Mouse (Mus musculus) hindbrain, embryonic 13.5 days (tissue): ENCODE measurements at regions not wholly inside any gene's neighbourhood (a gene's known extent, or its start where the extent isn't known, plus 50 kb on each side); places are given as distances from the start of the nearest gene placed in this dataset.

Experiments used
- ATAC-seq: fragments of 200-750 bp; cut with Nextera tagmentation; 2 replicates; pipeline ENCODE4 v1.8.0; 2017; ENCODE audit warnings: moderate TSS enrichment; ENCODE audit not compliant: low FRiP score
- H3K27ac ChIP-seq: fragments of 300-500 bp; sonication (generic); 2 replicates; pipeline ENCODE4 v1.5.1; 2015; ENCODE audit warnings: inconsistent platforms, mild to moderate bottlenecking, moderate library complexity
- H3K27me3 ChIP-seq: fragments of 300-500 bp; sonication (generic); 2 replicates; pipeline ENCODE4 v1.6.1; 2015; ENCODE audit warnings: mild to moderate bottlenecking, inconsistent platforms
- H3K36me3 ChIP-seq: fragments of 300-500 bp; sonication (generic); 2 replicates; pipeline ENCODE4 v1.6.1; 2015; ENCODE audit warnings: mild to moderate bottlenecking, inconsistent platforms
- H3K4me1 ChIP-seq: fragments of 300-500 bp; sonication (generic); replicated peaks from 2 replicates; pipeline ENCODE4 v1.6.1; 2015; ENCODE audit warnings: inconsistent platforms
- H3K4me2 ChIP-seq: fragments of 300-500 bp; sonication (generic); 2 replicates; pipeline ENCODE4 v1.6.1; 2015; ENCODE audit warnings: inconsistent platforms, mild to moderate bottlenecking, moderate library complexity
- H3K4me3 ChIP-seq: fragments of 300-500 bp; sonication (generic); 2 replicates; pipeline ENCODE4 v1.5.1; 2015; ENCODE audit warnings: mild to moderate bottlenecking, inconsistent platforms
- H3K9ac ChIP-seq: fragments of 300-500 bp; sonication (generic); 2 replicates; pipeline ENCODE4 v1.6.1; 2015; ENCODE audit warnings: mild to moderate bottlenecking, inconsistent platforms
- H3K9me3 ChIP-seq: fragments of 300-500 bp; sonication (generic); 2 replicates; pipeline ENCODE4 v1.6.1; 2016; ENCODE audit warnings: inconsistent platforms
- WGBS: fragments of 180-500 bp; shearing (Covaris S2); methylation state at CpG from one replicate; pipeline ENCODE4 v1.1.7; 2015; 5-methylcytosine and 5-hydroxymethylcytosine counted together

DNA sequence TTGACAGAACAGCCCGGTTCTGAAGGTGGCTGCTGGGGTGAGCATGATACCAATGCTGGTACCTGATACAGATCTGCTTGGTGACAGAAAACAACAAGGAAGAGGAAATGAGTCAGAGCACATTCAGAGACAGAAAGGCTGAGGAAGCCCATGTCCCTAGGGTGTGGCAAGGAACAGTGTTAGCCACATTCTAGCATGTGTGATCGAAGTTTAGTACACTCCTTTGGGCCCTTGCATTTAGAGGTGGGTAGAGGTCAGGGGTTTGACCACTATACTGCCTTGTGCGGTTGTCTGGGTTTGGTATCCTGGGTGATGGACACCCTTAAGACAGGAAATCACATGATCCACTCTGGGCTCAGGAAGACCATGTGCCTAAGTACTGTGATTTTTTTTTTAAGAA is 695.9 kb downstream of the Gm9195 start:
- no peaks in the 10 kb centered on the region for H3K36me3 ChIP-seq
- 82% methylated on average over 3 of the region's 3 CpGs for WGBS
- no peak overlapping the region for H3K9ac ChIP-seq
- H3K9me3 ChIP-seq: no peaks in the 10 kb centered on the region
- H3K27ac ChIP-seq: no peak overlapping the region
- H3K4me3 ChIP-seq: no peak overlapping the region
- no peak for ATAC-seq
- H3K4me2 ChIP-seq: no peak overlapping the region
- no peaks in the 10 kb centered on the region for H3K27me3 ChIP-seq
- peaks cover 6% of the 10 kb centered on the region; the same call in 1 of the 2 replicates for H3K4me1 ChIP-seq

DNA sequence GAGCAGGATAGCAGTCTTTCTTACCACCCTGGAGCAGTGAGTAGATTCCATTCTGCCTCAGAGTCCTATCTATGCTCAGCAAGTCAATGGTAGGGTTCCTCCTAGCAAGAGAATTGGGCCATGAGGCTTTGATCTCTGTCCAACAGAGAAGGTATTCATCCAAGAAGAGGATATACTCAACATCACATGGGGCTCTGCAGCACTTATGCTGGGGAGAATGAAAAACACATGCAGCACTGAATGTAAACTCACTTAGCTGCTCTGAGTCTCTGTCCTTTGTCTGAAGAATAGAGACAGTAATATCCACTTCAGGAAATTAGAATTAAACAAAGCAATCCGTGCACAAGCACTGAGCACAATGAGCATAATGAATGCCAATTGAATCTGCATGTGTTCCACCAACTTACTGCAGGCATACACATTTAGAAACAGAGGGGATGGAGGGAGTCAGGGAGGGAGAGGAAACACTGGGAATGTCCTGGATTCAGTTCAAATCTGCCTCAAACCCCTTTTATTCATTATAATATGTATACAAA is 714.6 kb downstream of the Gm9195 start:
- Histone ChIP-seq H3K27me3 (no peaks in the 10 kb centered on the region), H3K9ac (no peak overlapping the region), H3K9me3 (no peaks in the 10 kb centered on the region), H3K4me2 (no peak overlapping the region), H3K27ac (no peak overlapping the region), H3K4me1 (0 out of 2 replicates have a peak, but pooled peaks cover 4% of the 10 kb centered on the region), H3K4me3 (no peak overlapping the region), H3K36me3 (no peaks in the 10 kb centered on the region)
- no peak for ATAC-seq
- 65% methylated on average over 1 of the region's 1 CpGs for WGBS

DNA sequence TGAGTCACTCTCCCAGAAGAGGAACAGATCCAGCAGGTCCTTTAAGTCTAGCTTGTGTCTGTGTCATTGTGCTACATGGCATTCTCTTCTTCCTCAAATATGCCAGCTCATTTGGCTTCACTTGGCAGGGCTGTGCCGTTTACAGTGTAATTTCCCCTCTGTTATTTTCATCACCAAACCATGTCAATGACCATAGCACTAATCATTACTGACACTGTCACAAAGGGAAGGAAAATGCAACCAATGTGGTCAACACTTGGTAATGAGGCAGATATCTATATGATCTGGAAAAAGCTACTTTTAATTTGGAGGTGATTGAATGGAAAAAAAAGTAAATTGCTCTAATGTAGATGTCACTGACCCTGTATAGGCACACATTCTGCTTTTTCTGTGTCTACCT is 724.8 kb downstream of the Gm9195 start:
- no peak overlapping the region for H3K4me3 ChIP-seq
- 87% methylated on average over 1 of the region's 1 CpGs for WGBS
- no peak for ATAC-seq
- H3K9me3 ChIP-seq: no peaks in the 10 kb centered on the region
- H3K4me2 ChIP-seq: no peak overlapping the region
- H3K9ac ChIP-seq: no peak overlapping the region
- H3K27ac ChIP-seq: no peak overlapping the region
- H3K27me3 ChIP-seq: no peaks in the 10 kb centered on the region
- no peaks in the 10 kb centered on the region for H3K4me1 ChIP-seq
- H3K36me3 ChIP-seq: no peaks in the 10 kb centered on the region

DNA sequence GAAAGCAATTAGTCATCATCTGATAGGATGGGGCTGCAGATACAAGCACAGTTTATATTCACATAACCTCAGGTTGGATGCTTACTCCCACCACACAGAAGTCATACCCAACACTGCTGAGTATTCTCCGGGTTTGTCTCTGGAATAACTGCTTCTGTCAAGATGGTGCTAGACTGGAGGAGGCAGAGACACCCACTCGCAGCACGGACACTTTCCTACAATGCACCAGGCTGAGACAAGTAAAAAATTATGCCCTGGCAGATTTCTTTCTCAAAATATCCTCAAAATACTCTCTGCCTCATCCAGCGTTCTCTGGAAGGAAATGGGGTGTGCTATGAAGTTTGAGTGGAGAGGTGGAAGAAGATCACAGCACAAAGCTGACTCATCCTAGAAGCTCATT is 763.1 kb downstream of the Gm9195 start:
- H3K4me2 ChIP-seq: no peak overlapping the region
- no peaks in the 10 kb centered on the region for H3K27me3 ChIP-seq
- ATAC-seq: no peak
- no peak overlapping the region for H3K27ac ChIP-seq
- 92% methylated on average over 4 of the region's 4 CpGs for WGBS
- H3K9me3 ChIP-seq: no peaks in the 10 kb centered on the region
- no peaks in the 10 kb centered on the region for H3K4me1 ChIP-seq
- H3K9ac ChIP-seq: no peak overlapping the region
- H3K4me3 ChIP-seq: no peak overlapping the region
- no peaks in the 10 kb centered on the region for H3K36me3 ChIP-seq

DNA sequence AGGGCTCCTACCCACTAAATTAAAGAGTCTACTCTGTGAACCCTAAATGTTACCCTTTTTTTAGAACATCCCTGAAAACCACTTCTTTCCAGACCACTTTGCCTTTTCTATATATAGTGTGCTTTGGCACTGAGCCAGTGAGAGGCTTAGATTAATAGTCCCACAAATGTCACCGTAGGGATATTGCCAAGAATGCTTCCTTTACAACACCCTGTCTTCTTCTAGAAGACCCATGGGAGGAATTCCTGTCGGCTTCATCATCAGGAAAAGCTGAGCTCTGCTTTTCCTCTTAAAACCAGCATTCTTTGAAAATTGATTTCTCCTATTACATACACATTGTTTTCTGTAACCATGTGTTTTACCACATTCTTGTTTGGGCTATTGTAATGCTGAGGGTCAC is 768.1 kb downstream of the Gm9195 start:
- Histone ChIP-seq H3K9ac (no peak overlapping the region), H3K4me2 (no peak overlapping the region), H3K36me3 (no peaks in the 10 kb centered on the region), H3K4me1 (no peaks in the 10 kb centered on the region), H3K27ac (no peak overlapping the region), H3K27me3 (no peaks in the 10 kb centered on the region), H3K9me3 (no peaks in the 10 kb centered on the region), H3K4me3 (no peak overlapping the region)
- ATAC-seq: no peak
- 65% methylated on average over 2 of the region's 2 CpGs for WGBS

DNA sequence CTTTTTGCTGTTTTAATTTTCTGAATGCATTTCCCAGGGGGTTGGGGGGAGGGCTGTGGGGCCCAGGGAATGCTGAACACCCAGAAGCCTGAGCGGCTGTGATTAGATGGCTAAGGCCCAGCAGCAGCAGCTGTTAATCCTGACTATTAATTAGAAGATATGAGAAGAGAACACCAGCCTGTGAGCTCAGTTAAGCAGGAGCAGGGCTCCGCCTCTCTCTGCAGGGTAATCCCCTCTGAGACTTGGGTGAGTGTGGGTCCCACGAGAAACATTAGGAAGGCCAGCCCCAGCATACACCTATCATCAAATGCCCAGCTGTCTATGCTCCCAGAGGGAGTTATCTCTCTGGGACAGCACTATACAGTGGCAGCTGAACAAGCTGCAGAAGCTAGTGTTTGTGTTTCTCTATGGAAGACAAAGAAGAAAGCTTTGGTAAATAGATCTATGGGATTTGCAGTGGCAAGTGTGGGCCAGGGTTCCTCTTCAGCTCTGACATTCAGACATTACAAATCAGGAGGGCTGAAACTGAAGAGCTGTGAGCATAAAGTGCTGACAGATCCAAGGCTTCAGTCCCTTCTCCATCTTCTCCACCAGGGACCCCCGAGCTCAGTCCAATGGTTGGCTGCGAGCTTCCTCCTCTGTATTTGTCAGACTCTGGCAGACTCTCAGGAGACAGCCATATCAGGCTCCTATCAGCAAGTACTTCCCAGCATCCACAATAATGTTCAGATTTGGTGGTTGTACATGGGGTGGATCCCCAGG is 781.9 kb downstream of the Gm9195 start:
- Histone ChIP-seq H3K27me3 (no peaks in the 10 kb centered on the region), H3K27ac (no peak overlapping the region), H3K9ac (no peak overlapping the region), H3K9me3 (no peaks in the 10 kb centered on the region; the same call in 1 of the 2 replicates), H3K36me3 (no peaks in the 10 kb centered on the region), H3K4me1 (no peaks in the 10 kb centered on the region), H3K4me3 (no peak overlapping the region), H3K4me2 (no peak overlapping the region)
- ATAC-seq: peak; percentile 49; the same call in 1 of the 2 replicates
- WGBS: 57% methylated on average over 5 of the region's 5 CpGs

DNA sequence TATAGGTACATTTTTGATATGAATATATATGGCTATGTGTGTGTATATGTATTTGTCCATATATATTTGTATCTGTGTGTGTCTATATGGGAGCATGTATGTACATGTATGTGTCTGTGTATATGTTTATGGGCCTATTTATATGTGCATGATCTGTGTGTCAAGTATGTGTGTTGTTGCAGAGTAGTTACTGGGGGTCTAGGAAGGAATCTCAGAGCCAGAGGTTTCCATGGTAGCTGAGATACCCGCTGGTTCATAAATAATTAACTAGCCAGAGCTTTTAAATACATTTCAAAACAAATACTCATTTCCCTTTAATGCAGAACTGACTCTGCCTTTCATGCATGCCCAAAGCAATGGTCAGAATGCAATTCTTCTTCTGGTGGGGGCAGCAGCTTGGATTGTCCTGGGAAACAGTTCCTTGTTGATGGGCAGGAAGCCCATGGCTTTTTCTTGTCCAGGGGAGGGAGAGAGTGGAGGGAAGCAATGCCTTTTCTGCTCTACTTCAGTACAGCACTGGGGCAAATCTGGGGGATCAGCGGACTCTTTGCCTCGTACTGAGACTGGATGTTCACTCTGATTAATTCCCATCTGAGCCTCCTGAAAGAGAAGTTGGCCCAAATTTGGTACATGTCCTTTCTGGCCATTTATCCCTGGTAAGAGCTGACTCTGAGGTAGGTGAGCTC is 798.7 kb downstream of the Gm9195 start:
- ATAC-seq: no peak; the same call in 1 of the 2 replicates
- Histone ChIP-seq H3K27ac (no peak overlapping the region), H3K27me3 (no peaks in the 10 kb centered on the region), H3K9ac (no peak overlapping the region), H3K4me3 (no peak overlapping the region), H3K4me2 (no peak overlapping the region), H3K4me1 (peaks cover 9% of the 10 kb centered on the region), H3K36me3 (no peaks in the 10 kb centered on the region), H3K9me3 (no peaks in the 10 kb centered on the region)
- 43% methylated on average over 3 of the region's 3 CpGs for WGBS

DNA sequence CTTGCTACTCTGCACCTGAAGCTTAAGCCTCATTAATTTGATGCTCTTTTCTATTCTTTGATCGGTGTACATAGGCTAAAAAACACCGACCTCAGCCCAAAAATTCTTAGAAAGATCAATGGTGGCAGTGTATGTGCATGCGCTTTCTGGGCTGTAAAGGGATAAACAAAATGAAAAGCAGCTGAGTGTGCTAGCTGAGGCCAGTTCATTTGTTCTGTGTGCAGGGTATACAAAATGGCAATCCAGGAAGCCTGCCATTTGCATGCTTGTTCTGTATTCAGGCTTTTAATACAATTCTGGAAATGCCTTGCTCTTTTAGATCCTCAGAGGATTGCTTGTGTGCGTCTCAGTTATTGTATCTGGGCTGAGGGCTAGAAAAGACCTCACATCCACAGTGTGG is 817.1 kb downstream of the Gm9195 start:
- Histone ChIP-seq H3K4me1 (peaks cover 6% of the 10 kb centered on the region; the same call in 1 of the 2 replicates), H3K36me3 (no peaks in the 10 kb centered on the region), H3K4me2 (no peak overlapping the region), H3K27ac (peak overlapping the region; percentile 31; the same call in 1 of the 2 replicates), H3K4me3 (no peak overlapping the region), H3K27me3 (no peaks in the 10 kb centered on the region), H3K9ac (no peak overlapping the region), H3K9me3 (no peaks in the 10 kb centered on the region)
- WGBS: 78% methylated on average over 4 of the region's 4 CpGs
- ATAC-seq: no peak

DNA sequence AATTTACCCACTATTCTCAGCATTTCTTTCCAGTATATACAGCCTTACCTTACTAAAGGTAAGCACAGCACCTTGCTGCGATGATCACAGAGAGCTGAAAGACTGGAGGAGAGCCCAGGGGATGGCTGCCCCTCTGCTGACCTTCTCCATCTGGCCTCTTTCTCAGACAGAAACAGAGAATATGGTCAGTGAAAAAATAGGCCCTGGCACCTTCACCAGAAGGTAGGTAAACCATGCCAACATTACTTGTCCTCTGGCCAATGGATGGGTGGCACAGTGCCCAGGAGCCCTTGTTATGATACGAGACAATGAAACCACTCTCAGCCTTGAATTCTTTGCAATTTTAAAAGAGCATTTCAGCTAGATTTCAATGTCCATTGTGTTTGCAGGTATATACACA is 817.8 kb downstream of the Gm9195 start:
- Histone ChIP-seq H3K9me3 (no peaks in the 10 kb centered on the region), H3K27ac (no peak overlapping the region), H3K4me2 (no peak overlapping the region), H3K9ac (no peak overlapping the region), H3K27me3 (no peaks in the 10 kb centered on the region), H3K36me3 (no peaks in the 10 kb centered on the region), H3K4me1 (peaks cover 6% of the 10 kb centered on the region; the same call in 1 of the 2 replicates), H3K4me3 (no peak overlapping the region)
- WGBS: 86% methylated on average over 2 of the region's 2 CpGs
- ATAC-seq: no peak

DNA sequence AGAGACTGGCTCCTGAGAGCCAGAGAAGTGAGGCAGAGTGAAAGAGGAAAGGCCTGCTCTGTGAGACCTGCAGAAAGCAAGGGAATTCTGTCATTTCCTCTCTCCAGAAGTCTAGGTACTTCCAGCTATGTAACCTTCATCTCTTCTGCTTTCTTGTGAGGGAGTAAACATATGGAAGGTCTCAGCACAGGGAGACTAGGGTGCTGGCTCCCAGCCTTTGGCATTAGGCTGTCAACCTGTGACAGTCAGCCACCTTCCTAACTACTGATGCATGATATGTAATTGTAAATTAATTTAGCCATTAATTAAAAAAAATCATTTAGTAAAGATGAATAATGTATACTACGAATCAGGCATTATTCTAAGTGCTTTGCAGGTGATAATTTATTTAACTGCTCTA is 819.2 kb downstream of the Gm9195 start:
- no peak overlapping the region for H3K27ac ChIP-seq
- no peak for ATAC-seq

DNA sequence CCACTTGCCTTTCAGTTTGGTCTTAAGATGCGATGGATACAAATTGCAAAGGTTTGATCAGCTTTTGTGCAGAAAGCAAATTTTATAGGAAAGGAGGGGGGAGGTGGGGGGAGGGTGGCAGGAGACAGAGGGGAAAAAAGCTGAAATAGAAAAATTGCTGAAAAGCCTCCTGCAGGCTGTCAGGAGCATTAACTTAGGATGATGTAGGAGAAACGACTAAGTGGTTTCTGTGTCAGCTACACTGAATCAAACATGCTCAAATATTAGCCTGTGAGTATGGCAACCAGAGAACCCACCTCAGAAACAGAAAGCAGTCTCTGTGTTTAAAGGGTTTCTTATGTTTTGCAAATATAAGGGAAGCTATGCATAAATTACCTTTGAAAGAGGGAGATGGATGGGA is 819.6 kb downstream of the Gm9195 start:
- no peaks in the 10 kb centered on the region for H3K9me3 ChIP-seq
- no peaks in the 10 kb centered on the region for H3K27me3 ChIP-seq
- WGBS: 61% methylated on average over 2 of the region's 2 CpGs
- H3K4me2 ChIP-seq: no peak overlapping the region
- ATAC-seq: no peak
- H3K4me3 ChIP-seq: no peak overlapping the region
- no peak overlapping the region for H3K27ac ChIP-seq
- peaks cover 6% of the 10 kb centered on the region; the same call in 1 of the 2 replicates for H3K4me1 ChIP-seq
- no peak overlapping the region for H3K9ac ChIP-seq
- no peaks in the 10 kb centered on the region for H3K36me3 ChIP-seq

More for the DNA sequence above, 819.2 kb downstream of the Gm9195 start:
- no peaks in the 10 kb centered on the region for H3K36me3 ChIP-seq
- H3K9ac ChIP-seq: no peak overlapping the region
- H3K27me3 ChIP-seq: no peaks in the 10 kb centered on the region
- H3K4me2 ChIP-seq: no peak overlapping the region
- no peaks in the 10 kb centered on the region for H3K9me3 ChIP-seq
- no peak overlapping the region for H3K4me3 ChIP-seq
- 71% methylated on average over 1 of the region's 1 CpGs for WGBS
- peaks cover 6% of the 10 kb centered on the region; the same call in 1 of the 2 replicates for H3K4me1 ChIP-seq

DNA sequence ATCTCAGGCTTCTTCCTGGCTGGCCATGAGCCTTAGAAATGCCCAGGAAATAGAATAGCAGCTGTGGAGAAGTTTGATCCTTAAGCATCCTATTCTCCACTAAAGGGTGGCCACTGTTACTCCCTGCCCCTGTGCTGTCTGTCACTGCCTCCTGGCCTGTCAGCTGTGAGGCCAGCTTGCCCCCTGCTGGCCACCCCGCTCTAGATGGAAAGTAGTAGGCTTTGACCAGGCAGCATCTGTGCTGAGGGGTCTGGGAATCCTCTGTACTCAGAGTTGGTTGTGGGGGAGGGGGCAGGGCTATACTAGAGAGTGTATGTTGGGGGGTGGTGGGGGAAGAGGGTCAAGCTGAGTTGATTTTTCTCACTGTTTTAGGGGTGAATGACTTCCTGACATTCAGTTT is 821.2 kb downstream of the Gm9195 start:
- Histone ChIP-seq H3K27me3 (no peaks in the 10 kb centered on the region), H3K36me3 (no peaks in the 10 kb centered on the region), H3K4me3 (no peak overlapping the region), H3K9ac (no peak overlapping the region), H3K9me3 (no peaks in the 10 kb centered on the region), H3K27ac (no peak overlapping the region), H3K4me2 (no peak overlapping the region), H3K4me1 (peaks cover 6% of the 10 kb centered on the region; the same call in 1 of the 2 replicates)
- ATAC-seq: peak; percentile 77
- 6% methylated on average over 1 of the region's 1 CpGs for WGBS
